Mouse (Mus musculus) stomach, postnatal 0 days (tissue): Measurements from ENCODE around the gene Pctp.

Source experiments
- CTCF ChIP-seq: IDR thresholded peaks from 2 replicates; pipeline ENCODE4 v1.5.1; 2016; ENCODE audit warnings: antibody characterized with exemption, low read depth, mild to moderate bottlenecking, moderate library complexity
- EP300 ChIP-seq: optimal IDR thresholded peaks from 2 replicates; pipeline ENCODE3; 2016; ENCODE audit warnings: antibody characterized with exemption

DNA sequence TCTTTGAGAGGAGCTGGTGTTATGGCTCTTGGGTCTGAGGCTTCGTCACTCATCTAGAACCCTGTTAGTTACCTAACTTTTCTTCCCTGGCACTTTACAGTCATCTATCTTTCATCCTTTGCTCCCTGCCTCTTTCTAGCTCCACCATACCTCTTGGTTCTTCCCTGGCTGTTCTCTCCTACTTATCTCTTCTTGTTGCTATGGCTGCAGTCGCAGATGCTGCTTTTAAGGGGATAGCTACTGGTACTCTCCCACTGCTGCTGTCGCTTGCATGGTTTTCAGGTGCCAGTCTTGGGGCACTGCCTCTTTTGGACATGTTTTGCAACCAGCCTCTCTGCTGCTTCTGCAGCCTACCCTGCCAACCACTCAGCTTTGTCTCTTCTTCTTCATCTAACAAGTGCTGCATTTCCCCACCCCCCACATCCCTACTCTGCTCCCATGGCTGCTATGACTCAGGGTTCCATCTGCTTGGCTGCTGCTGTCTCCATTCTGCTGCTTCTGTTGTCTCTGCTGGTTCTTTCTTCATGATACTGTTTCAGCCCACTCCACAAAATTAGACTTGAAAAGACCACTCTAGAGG lies 51.9 kb downstream of the Pctp start:
- TF ChIP-seq EP300 (no peak), CTCF (no peak)
